Mouse (Mus musculus) C2C12 (cell line): ENCODE measurements around the gene Ccn6.
A peak's percentile ranks its signal among the peaks of the same experiment; 100 is the strongest.

Experiments
- CEBPB ChIP-seq: IDR thresholded peaks from one replicate; pipeline ENCODE4 v1.6.1; 2011; ENCODE audit warnings: low read depth, mild to moderate bottlenecking, control low read depth, moderate library complexity
- CTCF ChIP-seq: IDR thresholded peaks from one replicate; pipeline ENCODE4 v1.5.1; 2011; ENCODE audit not compliant: control insufficient read depth, insufficient read depth, insufficient read length
- MAX ChIP-seq: IDR thresholded peaks from one replicate; pipeline ENCODE4 v1.6.1; 2011; ENCODE audit warnings: mild to moderate bottlenecking, control low read depth
- MYOD1 ChIP-seq: IDR thresholded peaks from one replicate; pipeline ENCODE4 v1.6.1; 2011; ENCODE audit warnings: low read depth; ENCODE audit not compliant: control insufficient read depth, insufficient read length
- MYOG ChIP-seq: IDR thresholded peaks from one replicate; pipeline ENCODE4 v1.6.1; 2011; ENCODE audit not compliant: control insufficient read depth, insufficient read length; ENCODE audit errors: extremely low read depth
- USF1 ChIP-seq: IDR thresholded peaks from one replicate; pipeline ENCODE4 v1.6.1; 2011; ENCODE audit warnings: low read depth, mild to moderate bottlenecking, control low read depth, moderate library complexity

GRCm38 (mm10) chr10:39133462-39134310 is 29.9 kb downstream of the Ccn6 start, which contains the start of the genes Fam229b and Tube1:
- TF ChIP-seq CTCF = no peak
- peak; percentile 47 for TF ChIP-seq CEBPB
- TF ChIP-seq MYOD1 = no peak
- TF ChIP-seq USF1 = no peak
- no peak for TF ChIP-seq MYOG
- TF ChIP-seq MAX = peak; percentile 74
